Mouse (Mus musculus): ENCODE measurements around the gene Isx.
A peak's percentile ranks its signal among the peaks of the same experiment; 100 is the strongest.

The Isx gene

GRCm38 (mm10) chr8:74872940-74873339 is at the start of gene Isx:
TSS of gene Isx (plus strand) at chr8:74873173.
- no peak for DNase-seq (ENCODE audit: extremely low read depth, insufficient read length, low spot score)

- no peak for DNase-seq (ENCODE audit: extremely low read depth, insufficient read length, low spot score)
Measured at GRCm38 (mm10) chr8:74827689-74828088, 45.3 kb upstream of the Isx start.

DNA sequence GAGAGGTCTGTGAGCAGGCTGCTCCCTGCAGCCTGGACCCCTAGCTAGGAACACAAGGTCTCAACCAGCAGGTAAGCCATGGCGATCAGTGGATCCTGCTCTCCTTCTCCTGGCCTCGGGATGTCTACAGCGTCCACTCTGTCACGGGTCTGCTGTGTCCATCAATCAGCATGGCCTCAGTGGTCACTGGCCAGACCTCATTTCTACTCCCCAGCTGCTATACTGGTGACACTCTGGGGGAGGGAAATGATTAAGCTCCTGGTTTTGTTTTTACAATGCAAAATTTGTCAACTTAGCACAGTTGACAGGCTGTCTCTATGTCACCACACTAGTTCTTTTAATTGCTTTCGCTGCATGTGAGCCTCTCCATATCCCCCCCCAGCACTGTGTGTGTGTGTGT is 41.7 kb upstream of the Isx start:
- DNase-seq (ENCODE audit: extremely low read depth, insufficient read length, low spot score), result no peak

DNA sequence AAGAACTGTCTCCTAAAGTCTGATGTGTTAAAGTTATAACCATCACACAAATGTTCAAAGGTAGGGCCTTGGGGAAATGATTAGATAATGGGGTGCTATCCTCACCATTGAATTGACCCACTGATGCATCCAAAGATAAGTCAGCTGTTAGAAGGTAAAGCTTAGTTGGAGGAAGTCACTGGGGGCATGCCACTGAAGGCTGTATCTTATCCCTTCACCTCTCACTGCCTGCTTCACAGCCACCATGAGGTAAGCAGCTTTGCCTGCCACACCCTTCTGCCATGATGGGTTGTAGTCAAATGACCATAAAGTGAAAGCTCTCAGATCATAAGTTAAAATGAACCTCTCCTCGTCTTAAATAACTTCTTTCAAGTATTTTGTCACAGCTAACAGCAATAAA is 38.7 kb upstream of the Isx start:
- no peak for DNase-seq (ENCODE audit: extremely low read depth, insufficient read length, low spot score)

DNA sequence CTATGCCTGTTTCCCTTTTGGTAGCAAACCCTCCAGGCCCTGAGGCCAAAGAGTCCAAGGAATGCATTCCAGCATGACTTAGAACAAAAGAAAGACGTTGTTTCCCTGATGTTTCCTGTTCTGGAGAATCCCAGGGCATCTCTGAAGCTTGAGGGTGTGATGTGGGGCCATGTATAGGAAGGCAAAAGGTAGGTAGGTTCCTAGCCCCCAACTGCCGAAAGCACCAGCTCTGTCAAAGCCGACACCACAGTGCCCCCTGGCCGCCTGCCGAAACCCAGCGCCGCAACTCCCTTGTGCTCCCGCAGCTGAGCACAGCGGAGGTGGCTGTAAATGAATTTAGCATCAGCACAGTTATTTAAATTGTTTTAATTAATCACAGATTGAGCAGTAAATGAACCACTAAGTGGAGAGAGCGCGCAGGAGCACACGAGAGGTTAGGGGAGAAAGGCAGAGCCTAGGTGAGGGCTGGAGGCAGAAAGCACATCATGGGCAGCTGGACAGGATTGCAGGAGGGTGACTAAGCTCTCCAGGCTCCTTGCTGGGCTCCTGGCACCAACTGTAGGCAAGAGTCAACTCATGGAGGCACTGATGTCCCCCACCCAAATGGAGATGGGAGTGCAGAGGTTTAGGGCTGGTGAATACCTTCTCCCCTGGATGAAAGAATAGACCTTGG is 25.5 kb upstream of the Isx start:
- peak; percentile 4 for DNase-seq (ENCODE audit: extremely low read depth, insufficient read length, low spot score)

GRCm38 (mm10) chr8:74848707-74849106 is 24.3 kb upstream of the Isx start:
- no peak for DNase-seq (ENCODE audit: extremely low read depth, insufficient read length, low spot score)

DNA sequence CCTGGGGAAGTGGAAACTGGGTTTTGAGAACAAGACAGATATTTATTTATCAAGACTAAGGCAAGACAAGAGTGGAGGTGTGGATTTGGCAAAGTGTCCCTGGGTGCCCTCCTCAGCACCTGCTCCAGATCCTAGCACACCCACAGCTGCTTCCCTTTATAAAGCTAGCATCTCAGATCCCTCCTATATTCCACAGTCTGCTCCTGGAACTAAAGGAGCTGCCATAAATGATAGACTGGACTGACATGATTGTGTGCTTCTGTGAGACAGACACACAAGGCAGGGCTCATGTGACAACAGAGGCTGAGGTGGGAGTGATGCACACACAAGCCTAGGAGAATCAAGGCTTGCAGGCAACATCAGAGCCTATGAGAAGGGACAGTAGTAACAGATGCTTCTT is 22.0 kb upstream of the Isx start:
- no peak for DNase-seq (ENCODE audit: extremely low read depth, insufficient read length, low spot score)

- DNase-seq (ENCODE audit: extremely low read depth, insufficient read length, low spot score), result no peak
Measured at GRCm38 (mm10) chr8:74851837-74852236, 21.1 kb upstream of the Isx start.

DNA sequence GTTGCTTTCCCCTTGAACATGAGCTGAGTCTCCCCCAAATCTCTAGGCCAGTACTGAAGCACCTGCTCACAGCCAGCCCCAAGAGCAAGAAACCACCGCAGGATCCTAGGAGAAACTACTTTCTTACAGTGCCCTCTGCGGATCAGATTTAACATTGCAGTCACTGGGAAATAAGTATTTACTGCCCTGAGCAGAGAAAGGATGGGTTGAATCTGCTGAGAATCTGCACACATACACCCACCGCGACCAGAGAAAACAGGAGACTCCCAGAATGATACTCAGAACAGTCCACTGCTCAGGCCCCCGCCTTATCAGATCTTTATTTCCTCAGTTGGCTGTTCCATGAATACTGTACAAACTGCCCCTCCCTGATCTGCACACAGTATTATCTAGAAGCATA is 19.5 kb upstream of the Isx start:
- DNase-seq (ENCODE audit: extremely low read depth, insufficient read length, low spot score), result no peak

DNA sequence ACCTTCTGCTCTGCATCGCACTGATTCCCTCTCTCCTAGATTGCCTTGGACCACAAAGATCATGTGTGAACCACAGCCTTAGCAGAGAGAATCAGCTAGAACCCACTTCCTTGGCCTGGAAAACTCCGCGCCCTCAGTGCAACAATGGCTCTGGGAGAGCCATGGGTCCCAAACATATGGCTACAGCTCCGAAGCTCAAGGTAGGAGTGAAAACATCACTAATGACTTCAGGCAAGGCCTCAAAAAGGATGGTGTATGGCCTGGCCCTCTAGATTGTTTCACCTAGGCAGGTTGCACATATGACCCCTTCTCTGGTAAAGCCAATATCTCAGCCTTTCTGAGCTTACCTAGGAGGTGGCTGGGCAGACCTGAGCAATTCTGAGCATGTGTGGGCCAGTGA is 18.2 kb upstream of the Isx start:
- DNase-seq (ENCODE audit: extremely low read depth, insufficient read length, low spot score), result no peak

- no peak for DNase-seq (ENCODE audit: extremely low read depth, insufficient read length, low spot score)
Measured at GRCm38 (mm10) chr8:74855341-74855740, 17.6 kb upstream of the Isx start.

DNA sequence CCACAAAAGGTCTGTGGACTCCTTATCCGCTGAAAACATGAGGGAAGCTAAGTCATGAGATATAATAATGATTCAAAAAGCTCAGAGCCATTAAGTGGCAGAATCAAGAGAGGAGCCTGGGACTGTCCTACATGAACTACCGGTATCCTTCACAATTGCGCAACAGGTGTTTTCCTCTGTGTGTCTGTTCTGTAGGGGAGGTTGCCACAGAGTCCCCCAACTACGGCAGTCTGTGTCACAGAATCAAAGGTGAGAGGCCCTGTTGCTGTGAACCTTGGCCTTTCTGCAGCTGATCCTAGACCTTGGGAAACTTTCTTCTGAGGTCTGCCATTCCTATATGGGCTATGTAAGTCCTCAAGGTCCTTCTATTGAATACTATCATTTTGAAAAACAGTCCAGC is 13.7 kb upstream of the Isx start:
- no peak for DNase-seq (ENCODE audit: extremely low read depth, insufficient read length, low spot score)

DNA sequence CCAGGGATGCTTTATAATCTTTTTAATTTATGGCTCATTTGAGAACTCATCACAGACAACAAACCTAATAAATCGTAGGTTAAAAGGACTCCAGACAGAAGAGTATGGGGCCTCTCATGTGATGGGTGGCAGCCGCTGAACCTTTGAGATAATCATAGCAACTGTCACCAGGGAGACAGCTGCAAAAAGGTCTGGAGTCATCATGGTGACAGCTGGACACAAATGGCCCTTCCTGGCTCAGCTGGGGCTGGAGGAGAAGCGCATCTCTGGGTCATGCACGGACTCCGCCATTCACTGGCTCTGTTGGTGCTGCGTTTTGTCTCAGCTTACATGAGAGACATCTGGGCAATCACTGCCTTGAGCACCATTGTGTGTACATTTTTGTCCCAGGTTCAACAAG is 12.5 kb upstream of the Isx start:
- DNase-seq (ENCODE audit: extremely low read depth, insufficient read length, low spot score), result no peak

DNA sequence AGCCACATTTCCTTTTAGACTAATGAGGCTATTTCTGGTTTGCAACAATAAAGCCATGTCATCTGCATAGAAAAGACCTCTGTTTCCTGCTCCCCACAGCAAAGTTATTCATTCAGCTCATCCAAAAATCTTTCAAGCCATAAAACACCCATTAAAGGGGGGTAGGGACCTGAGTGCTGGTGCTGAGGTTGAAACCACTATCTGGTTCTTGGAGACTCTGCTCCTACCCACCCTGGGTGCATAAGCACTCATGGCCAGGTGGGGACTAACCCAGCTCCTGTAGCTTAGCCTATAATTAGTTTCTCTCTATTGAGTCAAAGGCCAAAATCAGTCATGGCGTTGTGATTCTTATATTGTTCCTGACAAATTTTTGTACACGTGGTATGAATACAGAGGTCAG is 10.4 kb upstream of the Isx start:
- DNase-seq (ENCODE audit: extremely low read depth, insufficient read length, low spot score), result no peak

- DNase-seq (ENCODE audit: extremely low read depth, insufficient read length, low spot score), result no peak
Measured at GRCm38 (mm10) chr8:74870346-74870949, 2.5 kb upstream of the Isx start.

DNA sequence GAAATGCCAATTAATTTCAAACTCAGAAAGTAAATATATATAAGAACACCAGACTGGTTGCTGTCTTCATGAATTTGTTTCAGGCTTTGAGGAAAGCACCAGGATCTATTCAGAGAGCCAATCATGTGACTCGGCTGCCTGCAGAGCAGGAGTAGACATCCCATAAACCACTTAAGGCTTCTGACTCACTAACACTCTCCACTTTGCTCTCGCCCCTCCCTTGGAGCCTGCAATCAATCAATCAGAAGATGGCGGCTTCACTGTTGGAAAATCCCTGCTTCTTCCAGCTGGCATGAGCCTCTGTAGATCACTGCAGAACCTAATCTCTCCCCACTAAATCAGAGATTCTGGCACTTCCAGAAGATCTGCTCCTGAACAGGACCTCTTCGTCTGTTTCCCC is 1.3 kb upstream of the Isx start:
- DNase-seq (ENCODE audit: extremely low read depth, insufficient read length, low spot score), result no peak

DNA sequence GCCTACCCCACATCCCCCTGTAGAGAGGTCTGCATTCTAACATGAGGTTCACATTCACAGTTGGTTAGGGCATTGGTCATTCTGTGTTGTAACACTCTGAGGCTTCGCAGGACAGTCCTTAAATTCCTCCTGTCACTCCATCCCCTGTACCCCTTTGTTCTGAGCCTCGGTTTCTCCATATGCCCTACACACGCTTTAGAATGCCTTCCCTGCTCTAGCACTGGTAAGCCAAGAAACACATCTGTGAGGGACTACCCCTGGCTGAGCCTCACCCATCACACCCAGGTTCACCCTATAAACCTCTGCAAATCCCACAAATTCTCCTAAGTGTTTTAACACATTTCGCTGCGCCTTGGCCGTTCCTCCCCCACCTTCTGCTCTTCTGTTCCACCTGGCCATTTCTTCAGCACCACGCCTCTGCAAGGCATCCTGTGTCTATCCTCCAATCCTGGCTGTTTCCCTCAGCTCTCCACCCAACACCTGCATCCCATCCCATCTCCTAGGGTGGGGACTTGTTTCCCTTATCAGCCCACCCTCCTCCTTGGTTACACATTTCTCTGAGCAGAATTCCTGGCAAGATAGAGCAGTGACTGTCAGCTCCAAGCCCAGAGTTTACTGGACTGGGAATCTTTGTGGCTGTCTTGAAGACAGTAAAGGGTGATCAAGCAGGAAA is 686 bp upstream of the Isx start:
- DNase-seq (ENCODE audit: extremely low read depth, insufficient read length, low spot score), result no peak

GRCm38 (mm10) chr8:74874565-74874964 is 1.6 kb downstream of the Isx start:
- DNase-seq (ENCODE audit: extremely low read depth, insufficient read length, low spot score), result no peak

DNA sequence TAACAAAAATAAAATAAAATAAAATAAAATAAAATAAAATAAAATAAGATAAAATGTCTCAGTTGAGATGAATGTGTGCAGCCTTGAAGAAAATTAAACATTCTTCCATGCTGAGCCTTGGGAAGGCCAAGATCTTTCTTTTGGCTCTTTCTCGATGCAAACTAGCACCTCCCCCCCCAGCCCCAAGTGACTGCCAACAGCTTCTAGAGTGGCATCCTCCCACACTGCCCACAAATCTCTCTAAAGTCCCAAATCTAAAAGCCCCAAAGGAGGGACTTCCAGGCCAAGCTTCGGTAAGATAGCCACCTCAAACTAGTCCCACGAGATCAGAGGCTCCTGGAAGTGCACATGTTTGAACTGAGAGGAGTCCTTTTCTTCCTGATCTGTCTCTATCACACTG is 5.7 kb downstream of the Isx start:
- DNase-seq (ENCODE audit: extremely low read depth, insufficient read length, low spot score), result no peak

DNA sequence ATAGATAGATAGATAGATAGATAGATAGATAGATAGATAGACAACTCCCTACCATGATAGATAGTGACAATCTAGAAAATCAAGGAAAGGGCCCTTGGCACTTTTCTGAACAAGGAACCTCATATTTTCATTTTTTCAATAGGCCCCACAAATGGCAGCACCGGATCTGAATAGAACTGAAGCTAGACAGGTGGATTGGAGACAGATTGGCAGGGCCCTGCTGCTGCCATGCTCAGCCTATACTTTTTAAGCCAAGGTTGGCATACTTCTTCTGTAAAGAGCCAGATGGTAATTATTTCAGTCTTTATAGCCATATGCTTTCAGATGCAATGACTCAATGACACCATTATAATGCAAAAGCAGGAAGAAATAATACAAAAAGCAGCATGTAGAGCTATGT is 15.8 kb downstream of the Isx start:
- no peak for DNase-seq (ENCODE audit: extremely low read depth, insufficient read length, low spot score)

GRCm38 (mm10) chr8:74891030-74891429 is 18.1 kb downstream of the Isx start:
- DNase-seq (ENCODE audit: extremely low read depth, insufficient read length, low spot score), result no peak

DNA sequence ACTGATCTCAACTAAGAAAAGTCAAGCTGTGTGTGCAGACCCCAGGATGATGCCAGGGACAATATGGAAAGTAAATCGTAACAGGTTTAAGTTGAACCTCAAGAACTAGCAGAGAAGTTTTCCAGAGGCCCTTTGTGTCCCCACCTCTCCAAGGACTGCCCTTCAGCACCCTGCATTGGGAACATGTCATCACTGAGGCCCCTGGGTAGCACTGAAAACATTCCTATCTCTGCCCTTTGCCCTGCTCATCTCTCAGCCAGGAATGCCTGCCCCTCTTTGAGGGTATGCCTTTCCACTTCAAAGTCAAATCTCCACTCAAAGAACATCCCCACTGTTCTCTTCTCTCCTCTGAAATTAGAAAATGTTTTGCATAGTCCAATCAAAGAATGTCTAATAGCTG is 23.3 kb downstream of the Isx start:
- DNase-seq (ENCODE audit: extremely low read depth, insufficient read length, low spot score), result no peak
